Mouse (Mus musculus) heart, embryonic 12.5 days (tissue): ENCODE results near the gene Pcsk4. TPM values are rescaled to one million over a fixed set of nuclear protein-coding genes. Genes with fewer than 3 reads are reported as not detected.
A peak's percentile ranks its signal among the peaks of the same experiment; 100 is the strongest.
"Not testable (repeated sequence)": the region's sequence is repeated elsewhere in the genome, so short reads cannot be mapped to it uniquely, and the experiment has no call there.

Experiments
- ATAC-seq: fragments of 200-750 bp; cut with Nextera tagmentation; 2 replicates; pipeline ENCODE4 v1.8.0; 2017; ENCODE audit warnings: moderate TSS enrichment, moderate library complexity; ENCODE audit not compliant: insufficient number of reproducible peaks, low FRiP score
- H3K27ac ChIP-seq: fragments of 300-500 bp; sonication (generic); 2 replicates; pipeline ENCODE4 v1.5.1; 2016; ENCODE audit warnings: mild to moderate bottlenecking, moderate library complexity; ENCODE audit not compliant: poor library complexity, severe bottlenecking
- H3K27me3 ChIP-seq: fragments of 300-500 bp; sonication (generic); replicated peaks from 2 replicates; pipeline ENCODE4 v1.6.1; 2016; ENCODE audit warnings: mild to moderate bottlenecking, moderate library complexity
- H3K36me3 ChIP-seq: fragments of 300-500 bp; sonication (generic); 2 replicates; pipeline ENCODE4 v1.6.1; 2016; ENCODE audit warnings: mild to moderate bottlenecking, moderate library complexity
- H3K4me1 ChIP-seq: fragments of 300-500 bp; sonication (generic); replicated peaks from 2 replicates; pipeline ENCODE4 v1.6.1; 2016; ENCODE audit warnings: mild to moderate bottlenecking
- H3K4me2 ChIP-seq: fragments of 300-500 bp; sonication (generic); 2 replicates; pipeline ENCODE4 v1.6.1; 2016; ENCODE audit warnings: mild to moderate bottlenecking, moderate library complexity
- H3K4me3 ChIP-seq: fragments of 300-500 bp; sonication (generic); 2 replicates; pipeline ENCODE4 v1.5.1; 2016; ENCODE audit warnings: mild to moderate bottlenecking
- H3K9ac ChIP-seq: fragments of 300-500 bp; sonication (generic); 2 replicates; pipeline ENCODE4 v1.6.1; 2016; ENCODE audit warnings: mild to moderate bottlenecking, moderate library complexity
- H3K9me3 ChIP-seq: fragments of 300-500 bp; sonication (generic); replicated peaks from 2 replicates; pipeline ENCODE4 v1.6.1; 2016; ENCODE audit warnings: mild to moderate bottlenecking, moderate library complexity
- WGBS: fragments of 180-500 bp; shearing (Covaris S2); methylation state at CpG from one replicate; pipeline ENCODE4 v1.1.7; 2016; 5-methylcytosine and 5-hydroxymethylcytosine counted together
- polyA plus RNA-seq: library from polyadenylated mRNA; unstranded; fragments of >200 nt; fragmentation: Nextera tagmentation; extraction: Ambion mirVana; gene quantifications from 2 replicates; pipeline ENCODE4 v1.2.1, GENCODE M21; 2016

Pcsk4 gene
- polyA plus RNA-seq, 1 experiment from 2014 or later = 1.0 TPM

GRCm38 (mm10) chr10:80347514-80347967 is 18.2 kb upstream of the Pcsk4 start:
- WGBS = 8% methylated on average over 16 of the region's 17 CpGs
- peak overlapping the region; percentile 75 for H3K4me2 ChIP-seq
- H3K27ac ChIP-seq = no peak overlapping the region
- H3K27me3 ChIP-seq = peaks cover 97% of the 10 kb centered on the region
- H3K9me3 ChIP-seq = no peaks in the 10 kb centered on the region
- no peak for ATAC-seq
- peaks cover 53% of the 10 kb centered on the region for H3K4me1 ChIP-seq
- H3K9ac ChIP-seq = peak overlapping the region; percentile 68
- no peaks in the 10 kb centered on the region for H3K36me3 ChIP-seq
- H3K4me3 ChIP-seq = peak overlapping the region; percentile 48

DNA sequence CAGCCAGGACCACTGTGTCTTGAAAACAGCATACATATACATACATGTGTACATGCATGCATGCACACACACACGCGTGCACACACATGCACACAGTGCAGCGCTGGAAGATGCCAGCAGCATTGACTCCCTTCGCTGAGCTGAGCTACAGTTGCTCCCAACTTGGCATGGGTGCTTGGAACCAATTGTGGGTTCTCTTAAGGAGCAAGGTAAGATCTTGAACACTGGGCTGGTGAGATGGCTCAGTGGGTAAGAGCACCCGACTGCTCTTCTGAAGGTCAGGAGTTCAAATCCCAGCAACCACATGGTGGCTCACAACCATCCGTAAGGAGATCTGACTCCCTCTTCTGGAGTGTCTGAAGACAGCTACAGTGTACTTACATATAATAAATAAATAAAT is 16.6 kb upstream of the Pcsk4 start:
- not testable (repeated sequence) for H3K9ac ChIP-seq, H3K9me3 ChIP-seq, H3K27ac ChIP-seq, ATAC-seq, H3K36me3 ChIP-seq, H3K4me2 ChIP-seq, H3K4me3 ChIP-seq
- WGBS = 75% methylated on average over 6 of the region's 6 CpGs
- Histone ChIP-seq H3K27me3 (peaks cover 97% of the 10 kb centered on the region), H3K4me1 (peaks cover 66% of the 10 kb centered on the region)

DNA sequence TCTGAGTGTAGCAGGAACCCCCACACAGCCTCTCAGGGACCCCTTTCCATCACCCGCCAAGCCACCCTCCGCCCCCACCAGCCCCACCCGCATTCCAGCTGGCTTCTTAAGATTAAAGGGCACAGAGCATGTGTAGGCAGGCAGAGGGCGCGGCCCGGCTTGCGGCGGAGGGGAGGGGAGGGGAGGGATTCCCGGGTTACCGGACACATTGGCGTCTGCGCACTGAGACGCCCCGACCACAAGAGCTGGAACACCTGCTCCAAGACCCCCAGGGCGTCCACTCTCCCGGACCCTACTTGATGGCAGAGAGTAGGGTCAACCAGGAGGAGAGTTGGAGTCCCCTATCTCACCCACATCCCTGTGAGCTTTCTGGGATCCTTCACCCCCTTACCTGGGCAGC is 15.8 kb upstream of the Pcsk4 start:
- Histone ChIP-seq H3K27ac (no peak overlapping the region), H3K9me3 (no peaks in the 10 kb centered on the region), H3K36me3 (no peaks in the 10 kb centered on the region), H3K27me3 (peaks cover 98% of the 10 kb centered on the region), H3K4me2 (peak overlapping the region; percentile 34), H3K9ac (peak overlapping the region; percentile 54; the same call in 1 of the 2 replicates), H3K4me1 (peaks cover 70% of the 10 kb centered on the region), H3K4me3 (peak overlapping the region; percentile 6; the same call in 1 of the 2 replicates)
- 5% methylated on average over 16 of the region's 16 CpGs for WGBS
- ATAC-seq = no peak

DNA sequence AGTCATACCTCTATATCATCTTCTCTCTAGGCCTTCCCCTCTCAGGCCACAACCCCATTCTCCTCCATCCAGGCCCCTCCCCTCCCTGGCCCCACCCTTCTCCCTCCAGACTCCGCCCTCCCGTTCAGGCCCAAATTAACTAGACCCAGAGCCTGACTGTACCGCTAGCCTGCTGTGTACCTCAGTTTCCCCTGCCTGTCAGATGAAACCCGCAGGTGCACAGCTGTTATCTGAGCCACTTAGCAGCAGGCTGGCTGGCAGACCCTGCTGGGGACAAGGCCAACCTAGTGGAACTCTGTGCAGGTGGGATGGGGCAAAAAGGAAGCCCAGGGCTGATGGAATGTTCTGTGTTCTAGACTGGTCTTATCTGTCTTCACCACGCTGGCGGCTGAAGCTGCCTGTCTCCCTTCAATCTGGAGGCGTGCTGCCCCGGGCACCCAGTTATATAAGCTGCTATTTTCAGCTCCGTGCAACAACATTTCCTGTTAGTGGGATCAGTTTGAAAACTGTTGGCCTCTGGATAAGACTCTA is 14.9 kb upstream of the Pcsk4 start:
- Histone ChIP-seq H3K27ac (no peak overlapping the region), H3K9ac (no peak overlapping the region), H3K4me2 (peak overlapping the region; percentile 65; the same call in 1 of the 2 replicates), H3K36me3 (no peaks in the 10 kb centered on the region), H3K4me1 (peaks cover 68% of the 10 kb centered on the region), H3K4me3 (no peak overlapping the region), H3K27me3 (peaks cover 96% of the 10 kb centered on the region), H3K9me3 (no peaks in the 10 kb centered on the region)
- ATAC-seq = peak; percentile 23; the same call in 1 of the 2 replicates
- 23% methylated on average over 9 of the region's 9 CpGs for WGBS

DNA sequence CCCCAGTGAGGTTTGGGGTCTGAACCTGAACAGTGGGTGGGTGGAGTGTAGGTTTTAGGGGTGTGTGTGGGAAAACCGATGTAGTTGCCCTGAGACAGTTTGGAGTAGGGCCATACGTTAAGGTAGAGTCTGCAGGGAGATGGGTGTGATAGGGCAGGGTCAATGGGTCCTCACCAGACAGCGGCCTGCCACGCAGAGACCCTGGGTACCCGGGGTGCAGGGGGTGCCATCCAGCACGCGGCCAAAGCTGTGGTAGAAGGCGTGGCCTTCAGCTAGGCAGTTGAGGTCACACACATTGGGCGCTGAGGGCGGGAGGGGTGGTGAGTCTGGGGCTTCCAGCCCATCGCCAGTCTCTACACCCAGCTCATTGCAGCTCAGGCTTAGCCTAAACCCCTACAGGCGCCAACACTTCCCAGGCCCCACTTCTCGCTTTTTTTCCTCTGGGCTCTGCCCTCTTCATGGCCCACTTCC is 14.2 kb upstream of the Pcsk4 start:
- H3K27me3 ChIP-seq = peaks cover 90% of the 10 kb centered on the region
- no peaks in the 10 kb centered on the region for H3K36me3 ChIP-seq
- peak; percentile 3; the same call in 1 of the 2 replicates for ATAC-seq
- peak overlapping the region; percentile 65 for H3K4me2 ChIP-seq
- H3K4me3 ChIP-seq = peak overlapping the region; percentile 36; the same call in 1 of the 2 replicates
- peaks cover 60% of the 10 kb centered on the region for H3K4me1 ChIP-seq
- H3K27ac ChIP-seq = no peak overlapping the region
- no peak overlapping the region for H3K9ac ChIP-seq
- 33% methylated on average over 13 of the region's 13 CpGs for WGBS
- no peaks in the 10 kb centered on the region for H3K9me3 ChIP-seq

DNA sequence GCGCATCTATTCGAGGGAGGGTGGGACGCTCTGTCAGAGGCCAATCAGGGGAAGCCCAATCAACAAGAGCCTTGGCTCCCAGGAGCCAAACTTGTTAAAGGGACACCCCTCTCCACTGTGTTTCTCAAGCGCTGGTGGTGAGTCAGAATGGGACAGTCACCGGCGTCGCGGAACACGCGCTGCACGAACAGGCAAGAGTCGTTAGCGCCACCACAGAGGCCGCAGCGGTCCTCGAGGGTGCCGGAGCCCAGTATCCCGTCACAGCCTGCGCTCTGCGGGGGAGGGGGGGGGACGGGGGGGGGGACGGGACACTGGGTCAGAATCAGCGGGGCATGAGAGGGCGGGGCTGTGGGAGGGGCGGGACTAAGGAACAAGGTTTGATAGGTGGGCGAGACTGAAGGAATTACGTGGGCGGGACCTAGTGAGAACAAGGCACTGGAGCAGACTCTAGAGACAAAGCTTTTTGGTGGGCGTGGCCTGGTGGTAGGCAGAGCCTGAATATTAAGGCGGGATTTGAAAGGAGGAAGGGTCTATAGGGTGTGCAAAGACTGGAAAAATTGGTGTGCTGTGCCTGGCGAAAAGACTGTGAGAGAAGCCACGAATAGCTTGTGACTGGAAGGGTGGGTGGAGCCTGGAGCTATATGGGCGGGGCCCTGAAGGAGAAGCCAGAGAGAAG is 13.6 kb upstream of the Pcsk4 start:
- Histone ChIP-seq H3K4me2 (peak overlapping the region; percentile 65), H3K27me3 (peaks cover 90% of the 10 kb centered on the region), H3K9me3 (no peaks in the 10 kb centered on the region), H3K9ac (no peak overlapping the region), H3K4me3 (peak overlapping the region; percentile 36), H3K36me3 (no peaks in the 10 kb centered on the region), H3K4me1 (peaks cover 55% of the 10 kb centered on the region), H3K27ac (no peak overlapping the region)
- ATAC-seq = peak; percentile 57
- WGBS = 1% methylated on average over 28 of the region's 33 CpGs

DNA sequence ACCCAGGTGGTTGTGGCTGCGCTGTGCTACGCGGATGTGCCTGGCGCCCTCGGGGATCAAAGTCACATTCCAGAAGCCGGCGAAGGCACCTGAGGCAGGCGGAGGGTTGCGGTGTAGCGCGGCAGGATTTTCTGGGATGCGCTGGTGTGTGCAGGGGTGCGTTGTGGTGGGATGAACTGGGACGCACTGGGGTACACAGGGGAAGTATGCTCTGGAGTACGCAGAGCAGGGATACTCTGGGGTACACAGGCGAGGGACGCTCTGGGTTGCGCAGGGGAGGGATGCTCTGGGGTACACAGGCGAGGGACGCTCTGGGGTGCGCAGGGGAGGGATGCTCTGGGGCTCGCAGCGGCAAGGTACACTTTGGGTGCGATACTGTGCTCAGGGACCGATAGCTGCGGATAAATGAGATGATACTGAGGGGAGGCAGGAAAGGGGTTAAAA is 13.0 kb upstream of the Pcsk4 start:
- ATAC-seq = no peak
- H3K9ac ChIP-seq = no peak overlapping the region
- peaks cover 86% of the 10 kb centered on the region for H3K27me3 ChIP-seq

GRCm38 (mm10) chr10:80341491-80342304 is 12.4 kb upstream of the Pcsk4 start:
- WGBS = 5% methylated on average over 47 of the region's 47 CpGs
- Histone ChIP-seq H3K9me3 (no peaks in the 10 kb centered on the region), H3K4me3 (peak overlapping the region; percentile 36), H3K36me3 (no peaks in the 10 kb centered on the region), H3K27me3 (peaks cover 81% of the 10 kb centered on the region), H3K27ac (no peak overlapping the region), H3K4me1 (peaks cover 46% of the 10 kb centered on the region), H3K9ac (no peak overlapping the region), H3K4me2 (peak overlapping the region; percentile 65)
- ATAC-seq = no peak

More for the DNA sequence above, 13.0 kb upstream of the Pcsk4 start:
- Histone ChIP-seq H3K36me3 (no peaks in the 10 kb centered on the region), H3K4me1 (peaks cover 49% of the 10 kb centered on the region), H3K27ac (no peak overlapping the region), H3K4me3 (peak overlapping the region; percentile 36), H3K4me2 (peak overlapping the region; percentile 65), H3K9me3 (no peaks in the 10 kb centered on the region)
- WGBS = 2% methylated on average over 26 of the region's 26 CpGs

DNA sequence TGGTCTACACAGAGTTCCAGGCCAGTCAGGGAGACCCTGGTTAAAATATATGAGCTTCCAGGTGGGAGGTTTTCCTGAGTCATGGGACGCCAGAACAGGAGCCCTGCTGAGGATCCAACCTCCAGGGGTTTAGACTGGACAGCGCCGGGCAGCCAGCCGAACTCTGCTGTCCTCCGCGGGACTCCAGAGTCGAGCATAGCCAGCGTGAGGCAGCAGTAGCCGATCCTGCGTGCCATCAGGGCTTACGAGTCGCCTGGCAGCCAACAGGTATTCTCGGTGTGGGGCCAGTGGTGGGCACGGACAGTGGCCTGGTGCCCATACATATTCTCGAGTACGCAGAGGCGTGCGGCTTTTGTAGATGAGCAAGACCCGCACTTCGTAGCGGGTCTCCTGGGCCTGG is 11.7 kb upstream of the Pcsk4 start:
- Histone ChIP-seq H3K4me1 (peaks cover 46% of the 10 kb centered on the region), H3K4me2 (no peak overlapping the region), H3K36me3 (no peaks in the 10 kb centered on the region), H3K9ac (no peak overlapping the region), H3K27ac (no peak overlapping the region), H3K9me3 (no peaks in the 10 kb centered on the region), H3K4me3 (no peak overlapping the region), H3K27me3 (peaks cover 82% of the 10 kb centered on the region)
- ATAC-seq = no peak
- 18% methylated on average over 21 of the region's 21 CpGs for WGBS

- Histone ChIP-seq H3K4me2 (peak overlapping the region; percentile 40), H3K4me1 (peaks cover 42% of the 10 kb centered on the region), H3K9ac (0 out of 2 replicates have a peak overlapping the region, but pooled peaks have one; percentile 9), H3K27me3 (peaks cover 82% of the 10 kb centered on the region), H3K27ac (no peak overlapping the region), H3K4me3 (no peak overlapping the region), H3K36me3 (no peaks in the 10 kb centered on the region), H3K9me3 (no peaks in the 10 kb centered on the region)
- 20% methylated on average over 19 of the region's 19 CpGs for WGBS
- no peak for ATAC-seq
These were observed 10.8 kb upstream of the Pcsk4 start for GRCm38 (mm10) chr10:80339941-80340750.
